Mouse (Mus musculus) liver, embryonic 14.5 days (tissue): ENCODE results near the gene Tgm5.

Source experiments
- CTCF ChIP-seq: IDR thresholded peaks from 2 replicates; pipeline ENCODE4 v1.5.1; 2016; ENCODE audit warnings: antibody characterized with exemption, low read depth, control low read depth
- EP300 ChIP-seq: IDR thresholded peaks from 2 replicates; pipeline ENCODE4 v1.6.1; 2016; ENCODE audit warnings: antibody characterized with exemption, low read depth

- TF ChIP-seq CTCF, result no peak
- TF ChIP-seq EP300, result no peak
Measured at GRCm38 (mm10) chr2:121119260-121119659, 33.6 kb upstream of the Tgm5 start.
